Mouse (Mus musculus) MEL-GATA-1-ER (cell line): ENCODE results near the gene Zbtb8os.
"Not testable (repeated sequence)": the region's sequence is repeated elsewhere in the genome, so short reads cannot be mapped to it uniquely, and the experiment has no call there.

Experiments
- DNase-seq: peaks from one replicate; pipeline ENCODE4 v3.0.0-alpha.2; 2012; ENCODE audit warnings: low read depth; ENCODE audit errors: extremely low read depth

Gene Zbtb8os

DNA sequence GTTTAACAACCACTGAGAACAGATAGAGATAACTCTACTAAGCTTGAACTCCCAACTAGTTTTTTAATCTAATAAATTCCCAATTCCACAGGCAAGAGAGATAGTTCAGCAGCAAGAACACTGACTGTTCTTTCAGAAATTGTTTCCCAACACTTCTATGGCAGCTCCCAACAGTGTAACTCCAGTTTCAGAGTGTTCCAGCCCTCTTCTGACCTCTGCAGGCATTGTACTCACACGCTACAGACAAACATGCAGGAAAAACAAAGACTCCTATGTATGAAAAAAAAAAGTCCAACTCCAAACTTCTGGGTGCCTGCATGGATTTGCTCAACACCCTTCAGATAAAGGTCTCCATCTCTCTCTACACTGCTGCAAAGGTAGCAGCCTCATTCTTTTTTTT, 2.6 kb upstream of the Zbtb8os start:
- no peak for DNase-seq

GRCm38 (mm10) chr4:129334677-129335215, 749 bp upstream of the Zbtb8os start:
- DNase-seq: peak; percentile 13

DNA sequence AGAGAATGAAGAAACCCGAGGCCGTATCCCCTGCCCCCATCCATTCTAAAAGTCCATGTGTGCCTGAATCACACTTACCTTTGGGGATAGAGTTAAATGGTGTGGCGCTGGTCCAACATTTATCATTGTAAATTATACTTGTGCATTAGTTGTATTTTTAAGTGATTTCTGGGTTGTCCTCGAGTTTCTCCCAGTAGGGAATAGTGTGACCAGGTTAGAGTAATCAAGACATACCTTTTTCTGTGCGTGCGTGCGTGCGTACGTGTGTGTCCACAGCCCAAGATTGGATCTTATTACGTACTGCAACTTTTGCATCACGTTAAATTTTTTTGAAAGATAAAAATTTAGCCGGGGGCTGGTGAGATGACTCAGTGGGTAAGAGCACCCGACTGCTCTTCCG, 796 bp downstream of the Zbtb8os start:
- DNase-seq: peak; percentile 13

- DNase-seq: peak; percentile 29
Observed at GRCm38 (mm10) chr4:129339743-129340142, 4.2 kb downstream of the Zbtb8os start.

DNA sequence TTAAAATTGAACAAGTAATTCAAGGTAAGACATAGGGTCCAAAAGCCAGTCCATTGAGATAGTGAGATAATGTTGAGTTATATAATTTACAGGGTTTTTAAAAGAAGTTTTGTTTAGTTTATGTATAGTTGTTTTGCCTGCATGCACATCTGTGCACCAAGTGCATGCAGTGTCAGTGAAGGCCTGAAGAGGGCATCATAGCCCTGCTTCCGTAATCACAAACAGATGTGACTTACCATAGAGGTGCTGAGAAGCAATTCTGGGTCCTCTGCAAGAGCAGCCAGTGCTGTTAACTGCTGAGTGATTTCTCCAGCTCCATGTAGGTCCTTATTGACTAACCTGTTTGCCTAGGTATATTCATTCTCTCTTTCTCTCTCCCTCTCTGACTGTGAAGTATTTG, 6.4 kb downstream of the Zbtb8os start:
- peak; percentile 12 for DNase-seq

DNA sequence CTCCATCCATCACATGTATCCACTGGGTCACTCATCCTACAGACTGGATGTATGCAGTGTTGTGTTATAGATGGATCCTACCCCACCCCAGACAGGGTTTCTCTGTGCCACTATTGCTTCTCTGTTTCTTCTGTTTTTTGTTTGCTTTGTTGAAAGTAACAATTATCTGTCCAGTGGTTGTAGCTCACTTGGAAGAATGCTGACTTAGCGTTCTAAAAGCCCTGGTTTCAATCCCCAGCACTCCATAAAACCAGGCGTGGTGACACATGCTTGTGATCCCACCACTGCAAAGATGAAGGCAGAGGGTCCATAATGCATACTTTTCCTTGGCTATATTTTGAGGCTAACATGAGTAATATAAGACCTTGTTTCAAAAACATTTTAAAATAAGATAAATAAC, 7.2 kb downstream of the Zbtb8os start:
- no peak for DNase-seq

- DNase-seq: peak; percentile 43
Observed at GRCm38 (mm10) chr4:129346481-129347154, 11.1 kb downstream of the Zbtb8os start.

DNA sequence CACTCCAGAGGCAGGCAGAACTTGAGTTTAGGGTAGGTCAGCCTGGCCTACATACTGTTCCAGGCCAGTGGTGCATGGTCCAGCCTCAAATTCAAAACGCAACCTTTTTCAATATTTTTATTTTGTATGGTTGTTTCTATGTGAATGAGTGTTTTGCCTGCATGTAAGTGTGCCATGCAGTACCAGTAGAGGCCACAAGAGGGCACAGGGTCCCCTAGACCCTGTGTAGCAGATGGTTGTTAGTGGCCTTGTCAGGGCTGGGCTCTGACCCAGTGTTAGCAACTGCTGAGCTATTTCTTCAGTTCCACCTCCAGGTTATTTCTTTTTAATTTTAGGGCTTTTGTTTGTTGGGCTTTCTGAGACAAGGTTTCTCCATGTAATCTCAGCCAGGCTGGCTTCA, 15.1 kb downstream of the Zbtb8os start:
- peak; percentile 55 for DNase-seq

DNA sequence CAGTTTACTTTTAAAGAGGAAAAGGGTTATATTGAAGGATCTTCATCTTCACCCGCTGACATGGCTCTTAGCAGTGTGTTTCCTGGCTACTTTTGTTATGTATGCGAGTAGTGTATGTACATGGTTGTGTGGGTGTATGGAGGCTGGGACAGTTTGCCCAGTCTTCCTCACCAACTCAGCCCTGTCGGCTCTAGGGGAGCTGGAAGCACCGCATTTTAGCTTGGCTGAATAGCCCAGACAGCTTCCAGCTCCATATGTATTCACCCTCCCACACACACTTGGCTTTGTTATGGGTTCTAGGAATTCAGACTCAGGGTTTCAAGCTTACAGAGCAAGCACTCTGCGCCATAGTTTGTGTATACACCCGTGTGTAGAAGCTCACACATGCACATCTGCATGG, 15.6 kb downstream of the Zbtb8os start:
- no peak for DNase-seq

- no peak for DNase-seq
Observed at GRCm38 (mm10) chr4:129353176-129353575, 17.7 kb downstream of the Zbtb8os start.

- DNase-seq: no peak
Observed at GRCm38 (mm10) chr4:129354236-129354635, 18.7 kb downstream of the Zbtb8os start.

- no peak for DNase-seq
Observed at GRCm38 (mm10) chr4:129357613-129358163, 22.2 kb downstream of the Zbtb8os start.

GRCm38 (mm10) chr4:129362238-129362637, 26.7 kb downstream of the Zbtb8os start:
- not testable (repeated sequence) for DNase-seq

DNA sequence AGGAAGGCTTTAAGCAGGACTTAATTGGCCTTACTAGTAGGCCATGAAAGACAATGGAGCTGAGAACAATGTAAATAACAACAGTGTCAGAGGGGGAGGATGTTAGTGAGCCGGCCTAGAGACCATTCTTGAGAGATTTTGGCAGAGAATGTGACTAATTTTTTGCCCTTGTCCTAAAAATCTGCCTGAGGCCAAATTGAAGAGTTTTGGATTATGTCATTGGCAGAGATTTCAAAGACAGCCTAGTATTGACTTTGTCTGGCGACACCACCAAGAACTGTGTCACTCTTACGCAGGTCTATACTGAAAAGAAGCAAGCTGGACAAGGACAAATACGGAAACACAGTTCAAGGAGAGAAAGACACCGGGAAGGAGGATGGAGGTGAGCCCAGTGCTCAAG, 27.3 kb downstream of the Zbtb8os start:
- no peak for DNase-seq

- no peak for DNase-seq
Observed at GRCm38 (mm10) chr4:129363463-129363862, 28.0 kb downstream of the Zbtb8os start.

DNA sequence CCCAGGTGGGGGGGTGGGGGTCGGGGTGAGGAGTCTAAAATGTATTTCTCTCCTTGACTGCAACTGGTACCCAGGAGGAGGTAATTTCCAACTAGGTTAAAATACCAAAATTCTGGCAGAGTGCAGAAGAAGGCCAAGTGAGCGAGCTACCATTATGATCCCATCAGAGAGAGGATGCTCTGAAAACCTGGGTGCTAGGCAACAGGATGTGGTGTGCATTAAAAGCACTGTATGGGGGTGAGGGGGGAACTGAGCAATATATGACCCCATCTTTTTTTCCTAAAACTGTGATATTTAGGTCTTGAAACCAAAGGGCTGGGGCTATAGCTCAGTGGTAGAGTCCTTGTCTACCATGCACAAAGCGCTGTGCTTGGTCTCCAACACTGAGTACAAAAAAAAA, 28.9 kb downstream of the Zbtb8os start:
- no peak for DNase-seq

DNA sequence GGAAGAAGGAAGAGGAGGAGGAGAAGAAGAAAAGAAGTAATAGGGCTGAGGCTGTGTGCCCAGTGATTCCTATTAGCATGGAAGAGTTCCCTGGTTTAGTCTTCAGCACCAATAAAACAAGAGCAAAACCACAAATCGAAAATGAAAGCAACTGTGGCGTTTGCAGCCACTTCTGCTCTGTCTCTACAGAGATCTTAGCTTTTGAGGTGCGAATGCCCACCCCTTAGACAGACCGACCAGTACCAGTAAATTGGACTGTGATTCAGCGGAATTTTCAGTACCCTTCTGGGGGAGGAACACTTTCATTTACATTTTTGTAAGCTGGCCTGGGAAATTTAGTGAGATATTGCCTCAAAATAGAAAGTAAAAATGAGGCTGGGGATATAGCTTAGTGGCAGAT, 29.7 kb downstream of the Zbtb8os start:
- DNase-seq: no peak

DNA sequence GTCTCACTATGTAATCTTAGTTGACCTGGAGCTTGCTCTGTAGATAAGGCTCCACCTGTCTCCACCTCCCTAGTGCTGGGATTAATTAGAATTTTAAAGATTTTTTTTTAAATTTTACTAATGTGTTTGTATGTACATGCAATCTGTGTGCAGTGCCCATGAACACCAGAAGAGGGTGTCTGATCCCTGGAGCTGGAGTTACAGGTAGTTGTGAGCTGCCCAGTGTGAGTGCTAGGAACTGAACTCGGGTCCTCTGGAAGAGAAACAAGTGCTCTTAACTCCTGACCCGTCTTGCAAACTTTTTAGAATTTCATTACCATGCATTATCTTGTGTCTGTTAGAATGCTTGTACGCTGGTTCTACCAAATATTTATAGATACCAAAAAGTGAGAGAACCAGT, 35.9 kb downstream of the Zbtb8os start:
- DNase-seq: no peak

DNA sequence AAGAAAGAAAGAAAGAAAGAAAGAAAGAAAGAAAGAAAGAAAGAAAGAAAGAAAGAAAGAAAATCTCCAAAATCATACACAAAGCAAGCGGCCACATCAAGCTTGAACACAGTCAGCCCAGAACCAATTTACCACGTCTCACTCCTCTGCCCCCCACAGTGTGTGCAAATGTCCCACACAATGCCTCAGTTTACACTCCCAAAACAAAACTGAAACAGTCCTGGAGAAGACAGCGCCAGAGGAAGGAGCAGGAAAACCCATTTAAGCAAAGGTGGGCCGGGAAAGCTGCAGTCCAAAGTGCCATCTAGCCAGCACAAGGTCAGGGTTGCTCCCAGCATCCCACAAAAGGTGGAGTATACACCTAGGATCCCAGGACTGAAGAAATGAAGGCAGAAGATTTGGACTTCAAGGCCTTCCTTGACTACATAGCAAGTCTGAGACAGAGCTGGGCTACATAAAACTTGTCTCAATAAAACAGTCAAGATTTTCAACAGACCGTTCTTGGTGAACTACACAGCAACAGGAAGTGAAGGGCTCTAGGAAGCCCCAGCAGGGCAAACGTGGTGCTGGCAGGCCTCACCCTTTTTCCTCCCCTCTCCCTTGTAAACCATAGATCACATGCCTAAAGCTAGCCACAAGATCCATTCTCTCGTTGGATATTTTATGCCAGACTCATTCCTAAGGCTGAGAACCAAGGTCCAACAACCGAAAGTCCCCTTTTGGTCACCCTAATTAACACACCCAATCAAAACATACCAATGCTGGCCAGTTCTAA, 37.9 kb downstream of the Zbtb8os start:
- no peak for DNase-seq

GRCm38 (mm10) chr4:129374219-129374755, 38.8 kb downstream of the Zbtb8os start:
- peak; percentile 15 for DNase-seq

DNA sequence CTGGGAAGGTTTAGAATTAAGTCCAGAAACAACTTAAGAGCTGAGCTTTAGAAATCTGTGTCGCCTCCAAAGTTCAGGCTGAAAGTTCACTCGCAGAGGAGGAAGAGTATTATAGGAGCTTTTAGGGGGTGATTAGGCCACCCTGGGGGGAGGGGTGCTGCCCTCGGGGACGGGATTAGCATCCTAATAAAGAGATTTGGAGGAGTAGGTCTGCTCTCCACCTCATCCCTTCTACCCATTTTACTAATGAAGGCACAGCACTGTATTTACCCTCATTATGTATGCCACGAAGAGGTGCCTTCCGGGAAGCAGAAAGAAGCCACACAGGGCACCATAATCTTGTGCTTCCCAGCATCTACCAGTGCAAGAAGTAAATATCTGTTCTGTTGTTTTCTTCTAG, 39.5 kb downstream of the Zbtb8os start:
- DNase-seq: no peak

- DNase-seq: no peak
Observed at GRCm38 (mm10) chr4:129375821-129376220, 40.3 kb downstream of the Zbtb8os start.
